Mouse (Mus musculus): Measurements from ENCODE around the gene Ywhae. TPM values are rescaled to one million over a fixed set of nuclear protein-coding genes. Genes with fewer than 3 reads are reported as not detected.

The Ywhae gene
- polyA plus RNA-seq (2015; fragmentation: Nextera tagmentation; extraction: Ambion mirVana) = 365 and 373 TPM in 2 replicates

- H3K4me1 ChIP-seq (replicated peaks; ENCODE audit: control insufficient read depth, insufficient read depth, low read length) = peaks cover 4% of the 10 kb centered on the region; the same call in 1 of the 2 replicates
- peak within 1 kb of the TSS; percentile 88 for H3K4me2 ChIP-seq (replicated peaks; ENCODE audit: low read depth)
- H3K9me3 ChIP-seq (ENCODE audit: control insufficient read depth) = no peaks in the 10 kb centered on the region
- TF ChIP-seq CTCF (IDR thresholded peaks at IDR 0.05; ENCODE audit: low read depth) = no peak
- no peaks in the 10 kb centered on the region for H3K27me3 ChIP-seq (replicated peaks; ENCODE audit: control insufficient read depth, insufficient read depth, low read length)
- 1% methylated on average over 72 of the region's 76 CpGs for WGBS
- ATAC-seq = peak; percentile 89
- peak within 1 kb of the TSS; percentile 98 for H3K4me3 ChIP-seq (ENCODE audit: low read depth, low read length)
- H3K9ac ChIP-seq (ENCODE audit: low read depth, low read length) = peak within 1 kb of the TSS; percentile 77
- H3K36me3 ChIP-seq (ENCODE audit: control insufficient read depth, insufficient read depth) = no peaks in the 10 kb centered on the region
- H3K27ac ChIP-seq (ENCODE audit: low read depth, low read length) = peak within 1 kb of the TSS; percentile 94
Measured at GRCm38 (mm10) chr11:75732434-75733226, at the start of gene Ywhae. Ywhae (plus strand) TSS chr11:75732869.

GRCm38 (mm10) chr11:75684462-75684861, 48.2 kb upstream of the Ywhae start:
- H3K9me3 ChIP-seq (ENCODE audit: control insufficient read depth) = no peaks in the 10 kb centered on the region
- peaks cover 4% of the 10 kb centered on the region for H3K4me1 ChIP-seq (replicated peaks; ENCODE audit: control insufficient read depth, insufficient read depth, low read length)
- WGBS = 90% methylated on average over 5 of the region's 5 CpGs
- no peak overlapping the region for H3K4me2 ChIP-seq (replicated peaks; ENCODE audit: low read depth)
- H3K9ac ChIP-seq (ENCODE audit: low read depth, low read length) = no peak overlapping the region
- H3K4me3 ChIP-seq (ENCODE audit: low read depth, low read length) = no peak overlapping the region
- peak; percentile 21; the same call in 1 of the 2 replicates for TF ChIP-seq CTCF (IDR thresholded peaks at IDR 0.05; ENCODE audit: low read depth)
- H3K27ac ChIP-seq (ENCODE audit: low read depth, low read length) = no peak overlapping the region
- H3K36me3 ChIP-seq (ENCODE audit: control insufficient read depth, insufficient read depth) = peaks cover 11% of the 10 kb centered on the region
- no peaks in the 10 kb centered on the region for H3K27me3 ChIP-seq (replicated peaks; ENCODE audit: control insufficient read depth, insufficient read depth, low read length)
- ATAC-seq = no peak

- H3K4me2 ChIP-seq (replicated peaks; ENCODE audit: low read depth) = no peak overlapping the region
- peaks cover 4% of the 10 kb centered on the region for H3K4me1 ChIP-seq (replicated peaks; ENCODE audit: control insufficient read depth, insufficient read depth, low read length)
- H3K27me3 ChIP-seq (replicated peaks; ENCODE audit: control insufficient read depth, insufficient read depth, low read length) = no peaks in the 10 kb centered on the region
- WGBS = 74% methylated on average over 2 of the region's 2 CpGs
- H3K9ac ChIP-seq (ENCODE audit: low read depth, low read length) = no peak overlapping the region
- no peak overlapping the region for H3K4me3 ChIP-seq (ENCODE audit: low read depth, low read length)
- peaks cover 11% of the 10 kb centered on the region for H3K36me3 ChIP-seq (ENCODE audit: control insufficient read depth, insufficient read depth)
- no peaks in the 10 kb centered on the region for H3K9me3 ChIP-seq (ENCODE audit: control insufficient read depth)
- no peak for ATAC-seq
- TF ChIP-seq CTCF (IDR thresholded peaks at IDR 0.05; ENCODE audit: low read depth) = no peak
- no peak overlapping the region for H3K27ac ChIP-seq (ENCODE audit: low read depth, low read length)
Measured at GRCm38 (mm10) chr11:75684956-75685355, 47.7 kb upstream of the Ywhae start.

- Histone ChIP-seq H3K27ac (ENCODE audit: low read depth, low read length) (no peak overlapping the region), H3K36me3 (ENCODE audit: control insufficient read depth, insufficient read depth) (peaks cover 23% of the 10 kb centered on the region)
Measured at GRCm38 (mm10) chr11:75687343-75687993, 45.2 kb upstream of the Ywhae start.

GRCm38 (mm10) chr11:75688132-75688531, 44.5 kb upstream of the Ywhae start:
- Histone ChIP-seq H3K36me3 (ENCODE audit: control insufficient read depth, insufficient read depth) (peaks cover 25% of the 10 kb centered on the region), H3K27ac (ENCODE audit: low read depth, low read length) (no peak overlapping the region), H3K4me3 (ENCODE audit: low read depth, low read length) (no peak overlapping the region), H3K4me2 (replicated peaks; ENCODE audit: low read depth) (no peak overlapping the region), H3K9ac (ENCODE audit: low read depth, low read length) (no peak overlapping the region), H3K4me1 (replicated peaks; ENCODE audit: control insufficient read depth, insufficient read depth, low read length) (no peaks in the 10 kb centered on the region), H3K9me3 (ENCODE audit: control insufficient read depth) (no peaks in the 10 kb centered on the region), H3K27me3 (replicated peaks; ENCODE audit: control insufficient read depth, insufficient read depth, low read length) (no peaks in the 10 kb centered on the region)
- no peak for TF ChIP-seq CTCF (IDR thresholded peaks at IDR 0.05; ENCODE audit: low read depth)
- no peak for ATAC-seq
- WGBS = 85% methylated on average over 2 of the region's 2 CpGs

More at GRCm38 (mm10) chr11:75687343-75687993, 45.2 kb upstream of the Ywhae start:
- Histone ChIP-seq H3K4me1 (replicated peaks; ENCODE audit: control insufficient read depth, insufficient read depth, low read length) (no peaks in the 10 kb centered on the region), H3K9me3 (ENCODE audit: control insufficient read depth) (no peaks in the 10 kb centered on the region), H3K4me3 (ENCODE audit: low read depth, low read length) (no peak overlapping the region), H3K9ac (ENCODE audit: low read depth, low read length) (no peak overlapping the region), H3K27me3 (replicated peaks; ENCODE audit: control insufficient read depth, insufficient read depth, low read length) (no peaks in the 10 kb centered on the region), H3K4me2 (replicated peaks; ENCODE audit: low read depth) (no peak overlapping the region)
- TF ChIP-seq CTCF (IDR thresholded peaks at IDR 0.05; ENCODE audit: low read depth) = no peak
- WGBS = 54% methylated on average over 2 of the region's 2 CpGs
- ATAC-seq = no peak

- Histone ChIP-seq H3K27ac (ENCODE audit: low read depth, low read length) (no peak overlapping the region), H3K36me3 (ENCODE audit: control insufficient read depth, insufficient read depth) (peaks cover 29% of the 10 kb centered on the region), H3K9me3 (ENCODE audit: control insufficient read depth) (no peaks in the 10 kb centered on the region), H3K4me3 (ENCODE audit: low read depth, low read length) (no peak overlapping the region), H3K27me3 (replicated peaks; ENCODE audit: control insufficient read depth, insufficient read depth, low read length) (no peaks in the 10 kb centered on the region), H3K4me2 (replicated peaks; ENCODE audit: low read depth) (no peak overlapping the region), H3K9ac (ENCODE audit: low read depth, low read length) (no peak overlapping the region), H3K4me1 (replicated peaks; ENCODE audit: control insufficient read depth, insufficient read depth, low read length) (no peaks in the 10 kb centered on the region)
- ATAC-seq = no peak
- TF ChIP-seq CTCF (IDR thresholded peaks at IDR 0.05; ENCODE audit: low read depth) = no peak
- WGBS = 74% methylated on average over 1 of the region's 1 CpGs
Measured at GRCm38 (mm10) chr11:75689977-75690376, 42.7 kb upstream of the Ywhae start.

Measured in intestine, postnatal 0 days (tissue).